Mouse (Mus musculus) large intestine, adult 2 months (tissue): ENCODE measurements around the gene Rere. TPM values are rescaled to one million over a fixed set of nuclear protein-coding genes. Genes with fewer than 3 reads are reported as not detected.
"Not testable (repeated sequence)": the region's sequence is repeated elsewhere in the genome, so short reads cannot be mapped to it uniquely, and the experiment has no call there.

Experiments used
- DNase-seq: peaks from one replicate; pipeline ENCODE4 v3.0.0-alpha.2; 2012; ENCODE audit warnings: low read depth, low spot score
- WGBS: fragments of 180-500 bp; shearing (Covaris S2); methylation state at CpG from one replicate; pipeline ENCODE4 v1.1.7; 2018; 5-methylcytosine and 5-hydroxymethylcytosine counted together
- polyA plus RNA-seq: library from polyadenylated mRNA; depleted of rRNA; stranded (reverse); fragments of >200 nt; gene quantifications from 2 replicates; pipeline ENCODE4 v1.2.3, GENCODE M21; 2012

The Rere gene
- polyA plus RNA-seq, 1 experiment, result 29.4 TPM

GRCm38 (mm10) chr4:150474086-150474485, 192.6 kb downstream of the Rere start:
- WGBS, result 90% methylated on average over 7 of the region's 7 CpGs
- no peak for DNase-seq

- WGBS, result 44% methylated on average over 5 of the region's 5 CpGs
- DNase-seq, result no peak
These were observed 194.8 kb downstream of the Rere start for GRCm38 (mm10) chr4:150476258-150476657.

- no peak for DNase-seq
- 68% methylated on average over 6 of the region's 6 CpGs for WGBS
These were observed 196.6 kb downstream of the Rere start for GRCm38 (mm10) chr4:150478006-150478405.

DNA sequence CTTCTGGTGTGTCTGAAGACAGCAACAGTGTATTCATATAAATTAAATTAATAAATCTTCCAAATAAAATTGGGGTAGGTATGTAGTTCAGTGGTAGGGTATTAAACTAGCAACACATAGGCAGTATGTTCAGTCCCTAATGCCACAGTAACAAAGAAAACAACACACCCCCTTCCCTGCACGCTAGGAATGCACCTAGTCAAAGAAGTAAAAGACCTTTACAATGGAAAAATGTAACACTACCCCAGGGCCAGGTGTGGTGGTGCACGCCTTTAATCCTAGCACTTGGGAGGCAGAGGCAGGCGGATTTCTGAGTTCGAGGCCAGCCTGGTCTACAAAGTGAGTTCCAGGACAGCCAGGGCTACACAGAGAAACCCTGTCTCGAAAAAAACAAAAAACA, 201.6 kb downstream of the Rere start:
- DNase-seq, result not testable (repeated sequence)
- 89% methylated on average over 5 of the region's 5 CpGs for WGBS

- WGBS, result 48% methylated on average over 2 of the region's 2 CpGs
- DNase-seq, result no peak
These were observed 204.7 kb downstream of the Rere start for GRCm38 (mm10) chr4:150486097-150486496.

GRCm38 (mm10) chr4:150487109-150487508, 205.7 kb downstream of the Rere start:
- 28% methylated on average over 5 of the region's 5 CpGs for WGBS
- DNase-seq, result no peak

DNA sequence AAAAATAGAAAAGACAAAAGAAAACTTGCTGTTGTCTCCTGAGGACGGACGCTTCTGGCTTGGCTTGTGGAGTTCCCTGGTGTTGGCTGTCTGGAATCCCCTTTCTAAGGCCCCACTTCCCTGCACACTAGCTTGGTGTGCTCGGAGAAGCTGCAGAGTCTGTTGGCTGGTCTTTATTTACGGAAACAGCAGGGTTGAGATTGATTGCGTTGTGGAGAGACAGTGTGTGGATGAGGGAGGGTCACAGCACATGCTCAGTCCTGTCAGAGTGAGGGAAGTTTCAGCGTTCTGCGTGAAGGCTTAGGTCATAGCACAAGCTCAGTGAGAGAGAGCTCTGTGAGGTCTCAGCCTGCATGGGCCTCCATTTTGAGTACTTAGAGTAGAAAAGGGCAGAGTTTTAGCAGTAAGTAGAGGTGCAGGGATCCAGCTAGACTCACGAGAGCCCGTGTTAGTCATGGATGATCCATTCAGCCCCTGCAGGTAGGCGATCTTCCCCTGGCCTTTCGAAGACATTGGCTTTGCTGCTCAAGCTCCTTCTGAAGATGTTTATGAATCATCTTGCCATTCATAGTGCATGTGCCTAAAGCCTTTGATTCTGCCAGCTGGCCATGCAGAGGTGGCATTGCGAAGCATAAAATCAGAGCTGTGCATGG, 206.8 kb downstream of the Rere start:
- WGBS, result 8% methylated on average over 12 of the region's 12 CpGs
- DNase-seq, result peak; percentile 67

DNA sequence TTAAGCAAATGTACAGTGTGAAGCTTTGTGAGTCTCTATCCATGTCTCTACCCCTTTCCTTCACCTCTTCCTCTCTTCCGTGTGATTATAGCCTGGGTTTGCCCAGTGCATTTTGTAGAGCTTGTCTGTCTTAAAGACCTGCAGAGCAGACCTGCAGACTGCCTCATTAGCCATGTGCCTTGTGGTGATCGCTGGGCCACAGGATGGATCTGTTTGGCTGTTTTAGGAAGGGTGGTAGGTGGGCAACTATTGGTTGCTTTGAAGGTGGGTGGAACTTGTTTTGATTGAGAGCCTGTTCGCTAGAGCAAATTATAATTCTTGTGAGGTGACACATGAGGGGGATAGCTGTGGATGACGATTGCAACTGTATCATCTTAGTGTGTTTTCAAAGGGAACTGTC, 207.3 kb downstream of the Rere start:
- WGBS, result 19% methylated on average over 4 of the region's 4 CpGs
- no peak for DNase-seq

- DNase-seq, result no peak
- WGBS, result 17% methylated on average over 6 of the region's 6 CpGs
These were observed 208.6 kb downstream of the Rere start for GRCm38 (mm10) chr4:150490050-150490449.

DNA sequence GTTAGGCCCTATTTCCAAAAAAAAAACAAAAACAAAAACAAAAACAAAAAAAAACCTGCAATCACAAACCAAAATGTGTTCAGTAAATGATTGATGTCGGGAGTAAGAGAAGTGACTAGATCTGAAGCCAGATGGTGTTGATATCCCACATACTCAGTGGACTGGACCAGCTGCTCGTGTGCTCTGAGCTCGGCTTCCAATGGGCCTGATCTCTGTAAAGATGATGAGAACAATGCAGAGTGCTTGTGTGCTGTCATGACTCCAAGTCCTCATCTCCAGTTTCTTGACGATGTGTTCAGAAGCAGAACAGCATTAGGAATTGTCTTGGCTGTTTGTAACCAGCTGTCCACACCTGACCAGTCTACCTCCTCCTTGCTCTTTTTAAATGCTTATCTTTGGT, 210.3 kb downstream of the Rere start:
- no peak for DNase-seq
- WGBS, result 84% methylated on average over 4 of the region's 4 CpGs

- DNase-seq, result peak; percentile 83
- WGBS, result 29% methylated on average over 7 of the region's 7 CpGs
These were observed 212.0 kb downstream of the Rere start for GRCm38 (mm10) chr4:150493258-150493937.

GRCm38 (mm10) chr4:150493938-150494330, 212.5 kb downstream of the Rere start:
- 40% methylated on average over 5 of the region's 5 CpGs for WGBS
- DNase-seq, result not testable (repeated sequence)

GRCm38 (mm10) chr4:150495568-150495967, 214.1 kb downstream of the Rere start:
- DNase-seq, result no peak
- 52% methylated on average over 2 of the region's 2 CpGs for WGBS

- no peak for DNase-seq
- WGBS, result 41% methylated on average over 11 of the region's 11 CpGs
These were observed 223.0 kb downstream of the Rere start for GRCm38 (mm10) chr4:150504304-150505021.

DNA sequence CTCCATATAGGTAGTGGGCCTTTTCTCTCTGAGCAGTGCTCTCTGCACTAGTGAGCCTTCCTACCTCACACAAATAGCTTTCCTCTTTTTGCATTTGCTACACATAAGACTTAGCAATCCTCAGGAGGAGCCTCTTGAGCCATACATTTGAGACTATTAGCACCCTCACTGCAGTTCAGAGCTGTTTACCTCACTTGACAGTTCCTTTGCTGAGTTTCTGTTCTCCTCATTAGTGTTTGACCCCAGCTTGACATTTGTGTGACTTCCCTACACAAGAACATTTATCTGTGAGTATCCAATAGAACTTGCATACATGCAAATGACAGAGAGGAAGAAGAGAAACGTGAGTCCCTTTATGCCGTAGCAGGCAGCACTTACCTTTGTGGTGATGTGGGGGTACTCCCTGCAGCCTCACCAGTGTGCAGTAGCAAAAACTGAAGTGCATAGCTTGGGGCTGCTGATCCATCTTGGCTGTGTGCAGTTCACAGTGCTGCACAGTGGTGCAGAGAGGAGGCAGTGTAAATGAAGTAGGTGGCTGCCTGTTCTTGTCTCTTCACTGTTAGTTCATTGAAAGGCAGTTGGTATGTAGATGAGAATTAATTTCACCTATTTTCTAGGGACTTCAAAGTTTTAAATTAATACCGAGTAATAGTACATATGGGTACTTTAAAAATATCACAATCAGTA, 227.7 kb downstream of the Rere start:
- no peak for DNase-seq
- 78% methylated on average over 3 of the region's 3 CpGs for WGBS

GRCm38 (mm10) chr4:150510036-150510435, 228.6 kb downstream of the Rere start:
- 91% methylated on average over 2 of the region's 2 CpGs for WGBS
- no peak for DNase-seq

DNA sequence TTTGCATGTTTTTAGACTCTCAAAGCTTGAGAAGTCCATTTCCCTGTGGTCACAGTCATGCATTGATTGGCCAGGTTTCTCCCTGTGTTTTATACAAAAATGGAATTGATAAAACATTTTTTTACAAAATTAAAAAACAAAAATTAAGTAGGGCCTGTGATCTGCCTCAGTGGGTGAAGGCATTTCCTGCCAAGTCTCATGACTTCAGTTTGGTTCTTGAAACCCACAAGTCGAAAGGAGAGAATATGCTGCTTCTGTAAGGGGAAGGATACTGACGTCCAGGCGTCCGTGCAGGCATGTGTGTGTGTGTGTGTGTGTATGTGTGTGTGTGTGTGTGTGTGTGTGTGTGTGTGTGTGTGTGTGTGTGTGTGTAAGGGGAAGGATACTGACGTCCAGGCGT, 231.9 kb downstream of the Rere start:
- 87% methylated on average over 5 of the region's 6 CpGs for WGBS
- not testable (repeated sequence) for DNase-seq

- no peak for DNase-seq
- WGBS, result 68% methylated on average over 2 of the region's 2 CpGs
These were observed 234.8 kb downstream of the Rere start for GRCm38 (mm10) chr4:150516201-150516600.

DNA sequence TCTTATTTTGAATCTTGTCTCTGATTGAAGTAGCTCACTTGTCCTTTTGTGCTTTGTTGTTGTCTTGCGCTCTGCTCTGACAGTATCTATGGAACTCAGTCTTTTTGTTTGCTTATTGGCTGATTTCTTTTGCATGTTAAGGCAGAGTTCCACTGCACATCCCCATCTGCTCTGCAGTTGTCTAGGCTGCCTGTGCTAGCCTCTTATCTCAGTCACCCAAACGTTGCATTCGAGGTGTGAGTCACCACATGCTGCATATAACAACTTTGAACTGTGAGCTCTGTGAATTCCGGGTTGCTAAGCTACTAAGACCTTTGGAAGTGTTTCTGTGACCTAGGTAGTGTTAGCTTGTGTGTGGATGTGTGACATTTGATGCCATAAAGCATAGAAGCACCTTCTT, 235.9 kb downstream of the Rere start:
- DNase-seq, result no peak
- 22% methylated on average over 4 of the region's 4 CpGs for WGBS

GRCm38 (mm10) chr4:150518826-150519225, 237.4 kb downstream of the Rere start:
- 39% methylated on average over 5 of the region's 5 CpGs for WGBS
- peak; percentile 75 for DNase-seq
